Mouse (Mus musculus) ES-Bruce4 (cell line): ENCODE measurements around the gene Mtx1.

Experiments
- CTCF ChIP-seq: IDR thresholded peaks from one replicate; pipeline ENCODE4 v1.8.1; 2011; ENCODE audit warnings: low read depth, low read length
- EP300 ChIP-seq: IDR thresholded peaks from 2 replicates; pipeline ENCODE4 v1.6.1; 2011; ENCODE audit warnings: low read depth, low read length; ENCODE audit not compliant: insufficient read depth

DNA sequence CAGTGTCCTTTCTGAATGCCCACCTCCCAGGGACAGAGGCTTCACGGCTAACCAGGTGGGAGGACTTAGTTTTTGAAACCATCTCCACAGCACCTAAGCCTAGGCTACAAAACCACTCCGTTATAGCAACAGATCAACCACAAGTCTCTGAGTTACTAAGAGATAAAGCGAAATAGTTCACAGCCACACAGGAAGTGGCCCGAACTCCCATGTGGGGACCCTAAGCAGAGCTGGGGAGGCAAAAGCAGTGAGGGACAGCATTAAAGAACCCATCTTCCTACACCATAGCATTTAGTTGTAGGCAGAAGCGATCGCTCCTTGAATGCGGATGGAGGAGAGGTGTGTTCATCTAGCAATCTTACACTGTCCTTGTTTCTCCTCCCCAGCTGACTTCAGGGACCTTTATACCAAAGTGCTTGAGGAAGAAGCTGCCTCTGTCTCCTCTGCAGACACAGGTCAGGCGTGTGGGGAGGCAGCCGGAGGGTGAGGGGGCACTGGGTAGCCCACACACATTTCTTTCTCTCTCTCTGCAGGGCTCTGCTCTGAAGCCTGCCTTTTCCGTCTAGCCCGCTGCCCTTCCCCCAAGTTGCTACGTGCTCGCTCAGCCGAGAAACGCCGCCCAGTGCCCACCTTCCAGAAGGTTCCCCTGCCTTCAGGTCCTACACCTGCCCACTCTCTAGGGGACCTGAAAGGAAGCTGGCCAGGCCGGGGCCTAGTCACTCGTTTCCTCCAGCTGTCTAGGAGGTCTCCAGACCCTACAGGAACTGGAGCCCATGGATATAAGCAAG is 39.0 kb downstream of the Mtx1 start:
- TF ChIP-seq CTCF: no peak
- TF ChIP-seq EP300: no peak
